Mouse (Mus musculus) cortical plate, adult 2 months (tissue): ENCODE measurements around the gene Vstm4. TPM values are rescaled to one million over a fixed set of nuclear protein-coding genes. Genes with fewer than 3 reads are reported as not detected.
A peak's percentile ranks its signal among the peaks of the same experiment; 100 is the strongest.

Source experiments
- H3K27ac ChIP-seq: fragments of 200-500 bp; 2 replicates; pipeline ENCODE4 v1.5.1; 2012; ENCODE audit warnings: low read length, control low read depth, inconsistent platforms; ENCODE audit not compliant: insufficient read depth
- H3K4me1 ChIP-seq: fragments of 200-500 bp; 2 replicates; pipeline ENCODE4 v1.6.1; 2011; ENCODE audit warnings: low read length; ENCODE audit not compliant: control insufficient read depth, insufficient read depth
- H3K4me3 ChIP-seq: fragments of 200-500 bp; 2 replicates; pipeline ENCODE4 v1.5.1; 2011; ENCODE audit warnings: mild to moderate bottlenecking, low read length, control low read depth; ENCODE audit not compliant: insufficient read depth
- CTCF ChIP-seq: fragments of 200-500 bp; IDR thresholded peaks from 2 replicates; pipeline ENCODE4 v1.5.1; 2011; ENCODE audit warnings: mild to moderate bottlenecking, control low read depth, low read length; ENCODE audit not compliant: insufficient read depth; ENCODE audit errors: extremely low read depth
- POLR2A ChIP-seq: fragments of 200-500 bp; IDR thresholded peaks from 2 replicates; pipeline ENCODE4 v1.6.1; 2011; ENCODE audit warnings: mild to moderate bottlenecking, low read length, control low read depth; ENCODE audit not compliant: insufficient read depth; ENCODE audit errors: extremely low read depth
- polyA plus RNA-seq: library from polyadenylated mRNA; depleted of rRNA; stranded (reverse); fragments of >200 nt; gene quantifications from 2 replicates; pipeline ENCODE4 v1.2.3, GENCODE M21; 2012

Vstm4 gene
- polyA plus RNA-seq, 1 experiment, result 3.9 TPM

DNA sequence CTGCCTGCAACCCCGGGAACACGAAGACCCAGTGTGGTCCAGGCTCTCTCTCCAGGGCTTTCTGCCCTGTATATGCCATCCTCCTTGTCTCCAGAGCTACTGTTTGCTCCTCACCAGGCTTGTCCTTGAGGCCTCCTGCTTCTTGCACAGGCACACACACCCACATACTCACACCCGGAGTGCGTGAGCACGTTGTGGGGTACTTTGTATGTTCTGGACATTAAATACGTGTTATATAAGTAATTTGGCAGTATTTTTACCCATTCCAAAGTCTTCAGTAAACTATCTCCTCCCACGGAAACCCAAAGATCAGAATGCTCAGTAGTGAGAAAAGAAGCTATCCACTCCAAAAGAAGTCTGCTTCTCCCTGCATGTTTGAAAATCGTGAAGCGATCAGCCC is 67.3 kb downstream of the Vstm4 start:
- Histone ChIP-seq H3K4me3 (no peak overlapping the region), H3K4me1 (peaks cover 5% of the 10 kb centered on the region; the same call in 1 of the 2 replicates), H3K27ac (peak overlapping the region; percentile 65; the same call in 1 of the 2 replicates)
- TF ChIP-seq POLR2A, result no peak
- no peak for TF ChIP-seq CTCF

DNA sequence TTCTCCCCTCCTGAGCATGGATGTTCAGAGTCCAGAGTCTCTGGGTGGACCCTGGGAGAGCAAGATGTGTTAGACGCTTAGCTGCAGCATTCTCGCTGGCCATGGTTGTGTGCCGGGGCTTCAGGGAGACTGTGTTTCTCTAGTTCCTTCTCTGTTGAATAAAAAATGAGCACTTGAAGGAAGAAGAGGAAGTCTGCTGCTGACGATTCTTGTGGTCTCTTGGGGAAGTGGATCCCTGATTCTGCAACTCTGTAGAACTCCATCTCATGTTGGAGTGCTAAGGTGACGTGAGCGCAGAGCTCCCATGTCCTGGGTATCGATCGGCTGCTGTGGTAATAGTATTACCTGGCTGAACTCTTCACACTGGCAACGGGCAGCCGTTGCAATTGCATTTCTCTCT is 75.2 kb downstream of the Vstm4 start:
- no peak overlapping the region for H3K27ac ChIP-seq
- no peaks in the 10 kb centered on the region for H3K4me1 ChIP-seq
- no peak for TF ChIP-seq POLR2A
- no peak for TF ChIP-seq CTCF
- no peak overlapping the region for H3K4me3 ChIP-seq

- no peak overlapping the region for H3K4me3 ChIP-seq
- no peak for TF ChIP-seq CTCF
- no peak for TF ChIP-seq POLR2A
- H3K4me1 ChIP-seq, result no peaks in the 10 kb centered on the region
- no peak overlapping the region for H3K27ac ChIP-seq
These were observed 75.7 kb downstream of the Vstm4 start for GRCm38 (mm10) chr14:32932220-32932619.

- TF ChIP-seq POLR2A (no peak), CTCF (no peak)
- Histone ChIP-seq H3K27ac (no peak overlapping the region), H3K4me1 (no peaks in the 10 kb centered on the region), H3K4me3 (no peak overlapping the region)
These were observed 77.5 kb downstream of the Vstm4 start for GRCm38 (mm10) chr14:32934064-32934463.

DNA sequence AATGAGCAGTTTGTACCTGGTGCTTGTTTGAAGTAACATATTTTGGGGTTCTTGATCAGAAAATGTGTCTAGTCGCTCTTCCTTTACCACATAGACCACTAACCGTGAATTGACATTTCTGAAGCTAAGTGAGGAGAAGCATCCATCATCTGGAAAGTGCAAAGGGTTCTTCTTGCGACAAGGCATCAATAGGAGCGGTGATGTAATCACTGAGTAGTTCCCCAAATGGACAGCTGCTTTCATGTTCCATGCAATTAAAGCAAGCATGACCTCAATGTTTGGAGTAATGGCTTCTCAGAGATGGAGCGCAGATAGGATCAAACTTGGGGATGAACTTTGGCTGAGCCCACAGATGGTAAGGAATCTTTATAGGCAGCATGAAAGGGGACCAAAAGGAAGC is 82.7 kb downstream of the Vstm4 start:
- TF ChIP-seq CTCF, result no peak
- no peak for TF ChIP-seq POLR2A
- Histone ChIP-seq H3K4me3 (no peak overlapping the region), H3K4me1 (no peaks in the 10 kb centered on the region), H3K27ac (no peak overlapping the region)

DNA sequence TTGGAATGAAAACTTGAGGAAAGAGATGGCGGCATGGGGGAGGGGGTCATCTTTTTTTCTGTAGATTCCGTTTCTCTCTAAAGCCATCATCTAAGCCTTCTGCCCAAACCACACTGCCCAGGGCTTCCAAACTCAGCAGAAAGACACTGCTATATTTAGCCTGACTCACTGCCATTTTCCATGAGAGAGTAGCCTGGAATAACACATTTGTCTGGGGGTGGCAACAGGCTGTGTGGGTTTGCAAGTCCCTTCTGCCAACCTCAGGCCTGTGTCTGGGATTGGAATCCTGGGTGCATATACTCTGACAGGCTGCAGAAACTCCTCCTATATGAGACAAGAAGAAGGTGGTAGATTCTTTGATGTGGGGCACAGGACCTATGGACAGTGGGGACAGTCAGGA is 91.0 kb downstream of the Vstm4 start:
- H3K27ac ChIP-seq, result no peak overlapping the region
- no peaks in the 10 kb centered on the region for H3K4me1 ChIP-seq
- TF ChIP-seq CTCF (no peak), POLR2A (no peak)
- H3K4me3 ChIP-seq, result no peak overlapping the region

DNA sequence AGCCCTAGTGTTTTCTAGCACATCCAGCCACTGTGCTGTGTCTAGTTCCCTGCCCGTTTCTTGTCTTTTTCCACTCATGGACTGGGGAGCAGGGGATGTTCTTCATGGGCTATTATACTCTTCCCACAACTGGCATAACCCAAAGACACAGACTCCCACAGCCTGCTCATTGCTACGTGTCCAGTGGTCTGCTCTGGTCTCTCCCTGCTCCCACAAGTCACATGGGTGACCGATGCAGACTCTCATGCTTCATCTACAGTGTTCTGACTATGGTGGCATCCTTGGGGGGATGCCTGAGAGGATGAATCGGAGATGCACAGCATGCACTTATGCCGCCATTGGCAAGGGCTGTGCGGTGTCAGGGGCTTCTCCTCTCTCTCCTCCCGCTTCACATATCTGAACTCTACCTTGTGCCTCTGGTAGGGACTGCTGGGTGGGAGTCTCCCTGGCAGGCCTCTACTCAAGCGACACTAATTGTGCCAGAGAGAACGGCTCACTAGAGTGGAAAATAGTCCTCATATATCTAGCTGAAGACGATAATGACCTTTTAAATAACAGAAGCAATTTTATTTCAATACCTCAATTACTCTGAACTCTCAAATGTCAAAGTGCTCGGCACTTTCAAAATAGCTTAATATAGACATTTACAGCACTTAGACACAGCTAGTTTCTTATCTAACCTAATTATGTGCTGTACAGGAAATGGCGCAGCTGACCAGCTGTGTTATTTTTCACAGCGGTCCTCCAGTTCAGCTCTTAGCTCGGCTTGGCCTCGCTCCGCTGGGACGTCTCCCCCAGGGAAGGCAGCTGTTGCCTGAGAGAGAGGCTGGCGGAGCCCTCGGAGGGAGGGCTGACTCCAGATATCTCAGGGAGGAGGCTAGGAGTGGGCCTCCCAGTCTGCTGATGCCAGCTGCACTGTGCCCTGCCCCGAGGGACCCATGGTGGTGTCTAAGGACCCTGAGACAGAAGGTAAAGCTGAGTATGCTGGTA is 94.1 kb downstream of the Vstm4 start:
- TF ChIP-seq POLR2A (no peak), CTCF (no peak)
- Histone ChIP-seq H3K27ac (no peak overlapping the region), H3K4me1 (no peaks in the 10 kb centered on the region), H3K4me3 (no peak overlapping the region)

DNA sequence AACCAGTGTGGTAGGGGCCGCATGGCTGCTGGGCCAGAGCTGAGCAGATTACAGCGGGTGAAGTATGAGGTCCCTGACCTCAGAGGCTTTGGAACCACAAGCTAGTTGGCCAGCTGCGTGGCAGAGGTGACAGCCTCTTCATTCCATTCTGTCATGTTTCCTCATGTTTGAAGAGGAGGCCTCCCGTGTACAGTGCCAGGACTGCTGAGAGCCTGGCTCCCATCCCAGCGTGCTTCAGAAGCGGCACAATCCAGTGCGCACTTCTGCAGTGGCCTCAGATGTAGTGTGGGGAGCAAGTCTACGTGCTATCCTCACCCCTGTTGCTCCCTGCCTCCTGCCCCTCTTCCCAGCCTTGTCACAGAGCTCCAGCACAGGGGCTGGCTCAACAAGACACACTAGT is 99.9 kb downstream of the Vstm4 start:
- H3K4me3 ChIP-seq, result no peak overlapping the region
- TF ChIP-seq POLR2A (no peak), CTCF (no peak)
- H3K27ac ChIP-seq, result no peak overlapping the region
- no peaks in the 10 kb centered on the region for H3K4me1 ChIP-seq

- H3K27ac ChIP-seq, result no peak overlapping the region
- no peaks in the 10 kb centered on the region for H3K4me1 ChIP-seq
- TF ChIP-seq CTCF, result no peak
- TF ChIP-seq POLR2A, result no peak
- no peak overlapping the region for H3K4me3 ChIP-seq
These were observed 102.1 kb downstream of the Vstm4 start for GRCm38 (mm10) chr14:32958671-32959070.

DNA sequence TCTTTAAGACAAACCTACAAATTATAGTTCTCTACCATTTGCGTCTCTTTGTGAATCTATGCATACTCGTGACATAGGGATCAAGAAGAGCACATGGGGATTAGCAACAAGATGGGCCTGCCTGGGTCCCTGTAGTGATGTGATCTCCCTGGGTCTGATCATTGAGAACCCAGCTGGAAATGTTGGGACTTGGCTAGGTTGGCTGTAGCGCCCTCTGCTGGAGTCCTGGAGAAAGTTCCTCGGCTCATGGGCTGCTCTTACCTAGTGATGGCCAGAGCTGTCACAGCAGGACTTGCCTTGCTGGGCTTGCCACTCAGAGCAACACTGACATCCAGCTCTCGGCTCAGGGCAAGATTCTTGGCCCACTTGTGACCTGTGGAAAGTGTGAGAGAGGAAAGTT is 103.9 kb downstream of the Vstm4 start:
- H3K4me3 ChIP-seq, result no peak overlapping the region
- TF ChIP-seq POLR2A (no peak), CTCF (peak; percentile 81)
- H3K4me1 ChIP-seq, result no peaks in the 10 kb centered on the region
- H3K27ac ChIP-seq, result no peak overlapping the region
